Mouse (Mus musculus) liver, adult 2 months (tissue): Measurements from ENCODE around the gene Fam228b.
"Not testable (repeated sequence)": the region's sequence is repeated elsewhere in the genome, so short reads cannot be mapped to it uniquely, and the experiment has no call there.

Experiments
- CTCF ChIP-seq: fragments of 200-500 bp; IDR thresholded peaks from 2 replicates; pipeline ENCODE4 v1.5.1; 2011; ENCODE audit warnings: low read depth, low read length, control low read depth
- POLR2A ChIP-seq: fragments of 200-500 bp; IDR thresholded peaks from 2 replicates; pipeline ENCODE4 v1.6.1; 2011; ENCODE audit warnings: low read length, control low read depth; ENCODE audit not compliant: insufficient read depth; ENCODE audit errors: extremely low read depth

DNA sequence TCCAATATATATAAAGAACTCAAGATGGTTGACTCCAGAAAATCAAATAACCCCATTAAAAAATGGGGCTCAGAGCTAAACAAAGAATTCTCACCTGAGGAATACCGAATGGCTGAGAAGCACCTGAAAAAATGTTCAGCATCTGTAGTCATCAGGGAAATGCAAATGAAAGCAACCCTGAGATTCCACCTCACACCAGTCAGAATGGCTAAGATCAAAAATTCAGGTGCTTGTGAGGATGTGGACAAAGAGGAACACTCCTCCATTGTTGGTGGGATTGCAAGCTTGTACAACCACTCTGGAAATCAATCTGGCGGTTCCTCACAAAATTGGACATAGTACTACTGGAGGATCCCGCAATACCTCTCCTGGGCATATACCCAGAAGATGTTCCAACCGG is 14.6 kb downstream of the Fam228b start:
- not testable (repeated sequence) for TF ChIP-seq CTCF, POLR2A
